Mouse (Mus musculus) heart, embryonic 15.5 days (tissue): ENCODE results near the gene Ccn2. TPM values are rescaled to one million over a fixed set of nuclear protein-coding genes. Genes with fewer than 3 reads are reported as not detected.

Source experiments
- ATAC-seq: fragments of 200-750 bp; cut with Nextera tagmentation; replicated peaks from 2 replicates; pipeline ENCODE4 v1.8.0; 2017; ENCODE audit warnings: low read depth, moderate TSS enrichment; ENCODE audit not compliant: insufficient number of reproducible peaks, insufficient read depth, low FRiP score
- H3K27ac ChIP-seq: fragments of 300-500 bp; sonication (generic); 2 replicates; pipeline ENCODE4 v1.5.1; 2015; ENCODE audit warnings: mild to moderate bottlenecking, inconsistent platforms
- H3K27me3 ChIP-seq: fragments of 300-500 bp; sonication (generic); 2 replicates; pipeline ENCODE4 v1.6.1; 2015; ENCODE audit warnings: inconsistent platforms
- H3K36me3 ChIP-seq: fragments of 300-500 bp; sonication (generic); 2 replicates; pipeline ENCODE4 v1.6.1; 2015; ENCODE audit warnings: mild to moderate bottlenecking, inconsistent platforms
- H3K4me1 ChIP-seq: fragments of 300-500 bp; sonication (generic); replicated peaks from 2 replicates; pipeline ENCODE4 v1.6.1; 2015; ENCODE audit warnings: inconsistent platforms
- H3K4me2 ChIP-seq: fragments of 300-500 bp; sonication (generic); 2 replicates; pipeline ENCODE4 v1.6.1; 2015; ENCODE audit warnings: inconsistent platforms, mild to moderate bottlenecking, moderate library complexity
- H3K4me3 ChIP-seq: fragments of 300-500 bp; sonication (generic); 2 replicates; pipeline ENCODE4 v1.5.1; 2015; ENCODE audit warnings: mild to moderate bottlenecking, inconsistent platforms
- H3K9ac ChIP-seq: fragments of 300-500 bp; sonication (generic); 2 replicates; pipeline ENCODE4 v1.6.1; 2015; ENCODE audit warnings: mild to moderate bottlenecking, inconsistent platforms
- H3K9me3 ChIP-seq: fragments of 300-500 bp; sonication (generic); replicated peaks from 2 replicates; pipeline ENCODE4 v1.6.1; 2016; ENCODE audit warnings: inconsistent platforms
- WGBS: fragments of 180-500 bp; shearing (Covaris S2); methylation state at CpG from one replicate; pipeline ENCODE4 v1.1.7; 2015; ENCODE audit warnings: mixed read lengths; 5-methylcytosine and 5-hydroxymethylcytosine counted together
- polyA plus RNA-seq: library from polyadenylated mRNA; unstranded; fragments of >200 nt; fragmentation: Nextera tagmentation; extraction: Ambion mirVana; gene quantifications from 2 replicates; pipeline ENCODE4 v1.2.1, GENCODE M21; 2015

Gene Ccn2
- polyA plus RNA-seq, 1 experiment from 2014 or later: 29.4 TPM

DNA sequence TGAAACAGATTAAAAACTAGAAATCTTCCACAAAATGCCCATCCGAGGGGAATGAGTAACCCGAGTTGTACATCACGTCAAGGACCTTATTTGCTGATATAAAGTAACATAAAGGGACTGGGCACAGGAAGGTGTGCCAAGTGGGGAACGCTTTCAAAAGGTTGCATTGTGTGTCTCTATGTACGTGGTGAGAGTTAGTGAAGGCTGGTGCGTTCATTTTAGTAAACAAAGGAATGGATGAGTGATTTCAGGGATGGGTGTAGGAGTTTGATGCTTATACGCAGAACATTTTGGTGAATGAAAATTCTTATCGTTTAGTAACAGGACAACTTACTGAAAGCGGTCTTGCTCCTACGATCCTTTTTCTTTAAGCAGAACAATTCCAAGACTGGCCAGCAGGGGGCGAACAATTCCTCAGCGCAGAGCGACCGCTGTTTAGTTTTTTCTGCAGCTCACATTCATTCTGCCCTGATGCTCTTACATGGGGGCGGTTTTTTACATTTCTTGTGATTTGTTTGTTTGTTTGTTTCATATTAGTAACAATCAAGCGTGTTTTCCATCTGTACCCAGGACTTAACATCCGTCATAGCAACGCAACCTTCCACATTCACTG lies 35.3 kb downstream of the Ccn2 start:
- no peaks in the 10 kb centered on the region for H3K9me3 ChIP-seq
- H3K4me2 ChIP-seq: peak overlapping the region; percentile 14; the same call in 1 of the 2 replicates
- ATAC-seq: no peak
- WGBS: 23% methylated on average over 18 of the region's 18 CpGs
- H3K27ac ChIP-seq: no peak overlapping the region
- H3K27me3 ChIP-seq: no peaks in the 10 kb centered on the region
- H3K36me3 ChIP-seq: no peaks in the 10 kb centered on the region
- no peak overlapping the region for H3K9ac ChIP-seq
- H3K4me1 ChIP-seq: peaks cover 13% of the 10 kb centered on the region
- no peak overlapping the region for H3K4me3 ChIP-seq

DNA sequence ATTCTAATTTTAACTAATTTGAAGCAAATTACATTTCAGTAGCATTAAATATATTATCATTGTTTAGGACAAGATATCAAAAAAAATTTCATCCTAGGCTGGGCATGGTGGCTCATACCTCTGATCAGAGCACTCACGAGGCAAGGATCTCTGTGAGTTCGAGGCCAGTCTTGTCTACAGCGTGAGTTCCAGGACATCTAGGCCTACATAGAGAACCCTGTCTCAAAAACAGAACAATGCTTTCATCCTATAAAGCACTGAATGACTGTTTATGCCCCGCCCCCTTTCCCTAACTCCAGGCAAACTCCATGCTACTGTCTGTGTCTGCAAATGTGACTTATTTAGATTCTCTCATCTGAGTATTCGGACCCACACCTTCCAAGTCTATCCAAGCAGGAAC lies 35.9 kb downstream of the Ccn2 start:
- Histone ChIP-seq H3K27me3 (no peaks in the 10 kb centered on the region), H3K9ac (no peak overlapping the region), H3K27ac (no peak overlapping the region), H3K4me3 (no peak overlapping the region), H3K4me1 (peaks cover 18% of the 10 kb centered on the region), H3K4me2 (no peak overlapping the region), H3K9me3 (no peaks in the 10 kb centered on the region), H3K36me3 (no peaks in the 10 kb centered on the region)
- 90% methylated on average over 5 of the region's 5 CpGs for WGBS
- ATAC-seq: no peak

DNA sequence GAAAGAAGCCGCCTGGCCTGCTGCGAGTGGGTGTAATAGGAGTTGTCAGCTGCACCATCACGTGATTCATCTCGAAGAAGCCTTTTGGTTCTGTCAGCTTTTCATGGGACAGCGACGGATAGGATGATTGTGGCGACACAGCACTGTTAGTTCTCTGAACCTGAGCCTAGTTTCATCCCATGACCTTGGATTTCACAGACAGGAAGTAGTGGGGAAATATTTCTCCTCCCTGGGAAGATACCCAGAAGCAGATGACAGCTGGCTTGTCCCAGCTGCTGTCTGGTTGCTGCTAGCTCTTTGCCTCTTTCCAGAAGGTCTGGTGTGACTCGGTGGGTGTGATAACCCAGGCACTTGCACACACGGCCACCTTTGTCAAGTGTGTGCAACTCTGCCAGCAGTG lies 39.0 kb downstream of the Ccn2 start:
- ATAC-seq: no peak
- H3K4me2 ChIP-seq: no peak overlapping the region
- no peaks in the 10 kb centered on the region for H3K36me3 ChIP-seq
- no peak overlapping the region for H3K9ac ChIP-seq
- no peaks in the 10 kb centered on the region for H3K27me3 ChIP-seq
- peaks cover 25% of the 10 kb centered on the region for H3K4me1 ChIP-seq
- peak overlapping the region; percentile 40 for H3K27ac ChIP-seq
- H3K9me3 ChIP-seq: no peaks in the 10 kb centered on the region
- no peak overlapping the region for H3K4me3 ChIP-seq
- WGBS: 51% methylated on average over 9 of the region's 9 CpGs

DNA sequence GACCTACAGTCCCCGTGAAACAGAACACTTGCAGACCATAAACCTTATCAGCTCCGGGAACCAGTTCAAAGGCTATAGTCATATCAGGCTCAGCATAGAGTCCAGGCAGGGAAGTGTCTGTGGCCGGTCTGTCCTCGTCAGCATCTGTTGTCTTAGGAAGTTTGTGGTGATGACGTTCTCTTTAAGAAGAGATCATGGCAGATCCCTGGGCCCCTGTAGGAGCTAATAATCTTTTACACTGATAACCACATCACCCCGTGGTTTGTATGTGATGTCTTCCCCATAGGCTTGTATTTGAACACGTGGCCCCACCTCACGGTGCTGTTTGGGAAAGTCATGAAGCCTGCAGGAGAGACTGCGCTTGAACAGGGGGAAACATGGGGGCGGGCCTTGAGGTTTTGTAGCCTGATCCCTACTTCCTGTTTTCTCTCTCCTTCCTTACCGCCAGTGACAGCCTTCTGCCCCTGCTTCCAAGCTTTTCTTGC lies 40.1 kb downstream of the Ccn2 start:
- H3K4me1 ChIP-seq: peaks cover 25% of the 10 kb centered on the region
- ATAC-seq: no peak; the same call in 1 of the 2 replicates
- H3K27me3 ChIP-seq: no peaks in the 10 kb centered on the region
- H3K4me3 ChIP-seq: no peak overlapping the region
- peak overlapping the region; percentile 40 for H3K27ac ChIP-seq
- H3K9ac ChIP-seq: no peak overlapping the region
- no peaks in the 10 kb centered on the region for H3K9me3 ChIP-seq
- no peak overlapping the region for H3K4me2 ChIP-seq
- WGBS: 29% methylated on average over 11 of the region's 11 CpGs
- no peaks in the 10 kb centered on the region for H3K36me3 ChIP-seq

DNA sequence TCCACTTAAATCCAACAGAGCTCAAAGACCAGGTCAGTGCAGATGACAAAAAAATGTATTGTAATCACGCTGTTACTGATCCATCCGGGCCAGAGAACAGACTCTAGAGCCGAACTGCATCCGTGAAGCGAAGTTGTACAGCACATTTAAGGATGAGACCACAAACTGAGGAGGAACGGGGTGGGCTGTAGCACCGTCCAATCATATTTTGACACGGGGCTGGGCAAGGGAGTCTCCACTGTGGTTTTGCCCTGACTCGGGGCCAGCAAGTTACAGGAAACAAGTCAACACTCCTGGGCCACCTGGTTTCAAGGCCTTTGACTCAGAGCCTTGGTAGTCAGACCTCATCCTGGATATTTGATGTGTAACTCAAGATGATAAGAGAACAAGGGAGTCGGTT lies 40.6 kb downstream of the Ccn2 start:
- Histone ChIP-seq H3K27ac (peak overlapping the region; percentile 40), H3K4me1 (peaks cover 25% of the 10 kb centered on the region), H3K9me3 (no peaks in the 10 kb centered on the region), H3K27me3 (no peaks in the 10 kb centered on the region), H3K36me3 (no peaks in the 10 kb centered on the region), H3K9ac (no peak overlapping the region), H3K4me2 (no peak overlapping the region), H3K4me3 (no peak overlapping the region)
- WGBS: 77% methylated on average over 10 of the region's 10 CpGs
- ATAC-seq: no peak; the same call in 1 of the 2 replicates

DNA sequence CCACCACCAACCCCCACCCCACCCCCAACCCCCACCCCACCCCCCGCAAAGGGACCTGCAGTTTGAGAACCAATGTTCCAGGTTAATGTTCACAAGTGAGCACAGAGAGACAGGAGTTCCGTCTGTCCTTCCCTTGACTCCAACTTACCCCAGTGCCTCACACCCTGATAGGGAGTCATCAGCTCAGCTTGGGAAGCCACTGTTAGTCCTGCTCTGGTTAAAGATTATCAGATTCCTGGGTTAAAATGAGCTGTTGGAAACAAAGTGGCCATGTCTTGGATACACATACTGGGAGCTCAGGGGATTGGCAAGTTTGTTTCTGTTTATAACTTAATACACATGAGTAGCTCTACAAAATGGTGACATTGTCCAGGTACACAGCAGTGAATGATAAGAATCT lies 41.7 kb downstream of the Ccn2 start:
- ATAC-seq: no peak
- Histone ChIP-seq H3K27me3 (no peaks in the 10 kb centered on the region), H3K36me3 (no peaks in the 10 kb centered on the region), H3K9ac (no peak overlapping the region), H3K27ac (no peak overlapping the region), H3K4me3 (no peak overlapping the region), H3K9me3 (no peaks in the 10 kb centered on the region), H3K4me1 (peaks cover 25% of the 10 kb centered on the region), H3K4me2 (no peak overlapping the region)
- WGBS: 79% methylated on average over 2 of the region's 2 CpGs

DNA sequence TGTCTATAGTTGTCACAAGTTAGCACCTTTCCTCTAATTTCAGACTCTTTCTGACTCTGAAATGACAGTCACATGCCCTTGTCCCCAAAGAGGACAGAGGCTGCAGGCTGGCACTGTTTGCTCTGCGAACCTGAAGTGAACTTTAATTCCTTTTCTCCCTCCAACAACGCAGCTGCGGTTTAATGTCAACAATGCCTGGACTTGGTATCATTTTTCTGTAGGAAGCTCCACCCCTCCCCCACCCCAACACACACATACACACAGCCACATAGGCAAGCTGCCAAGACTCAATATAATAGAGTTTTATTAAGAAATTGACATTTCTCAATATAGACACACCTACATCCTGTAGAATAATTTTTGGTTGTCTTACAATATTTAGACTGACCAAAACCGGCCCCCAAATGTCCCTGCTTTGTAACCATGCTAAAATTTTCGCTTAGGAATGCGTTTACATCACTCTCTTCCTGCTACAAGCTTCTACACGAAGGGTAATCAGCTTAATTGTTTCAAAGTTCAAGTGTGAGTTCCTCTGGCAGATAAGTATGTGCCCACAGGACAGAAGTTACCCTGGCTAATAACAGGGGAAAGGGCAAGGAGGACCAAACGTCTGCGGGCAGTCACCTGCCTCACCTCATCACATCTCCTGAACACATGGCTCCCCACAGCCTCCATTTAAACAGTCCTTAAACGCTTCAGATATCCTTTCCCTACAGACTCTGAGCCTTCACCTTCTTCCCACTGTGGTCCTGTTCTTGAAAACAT lies 43.2 kb downstream of the Ccn2 start:
- ATAC-seq: no peak
- no peaks in the 10 kb centered on the region for H3K27me3 ChIP-seq
- H3K9ac ChIP-seq: no peak overlapping the region
- H3K4me3 ChIP-seq: no peak overlapping the region
- H3K9me3 ChIP-seq: no peaks in the 10 kb centered on the region
- H3K4me2 ChIP-seq: no peak overlapping the region
- H3K4me1 ChIP-seq: peaks cover 25% of the 10 kb centered on the region
- H3K27ac ChIP-seq: no peak overlapping the region
- H3K36me3 ChIP-seq: no peaks in the 10 kb centered on the region
- WGBS: 34% methylated on average over 10 of the region's 10 CpGs

DNA sequence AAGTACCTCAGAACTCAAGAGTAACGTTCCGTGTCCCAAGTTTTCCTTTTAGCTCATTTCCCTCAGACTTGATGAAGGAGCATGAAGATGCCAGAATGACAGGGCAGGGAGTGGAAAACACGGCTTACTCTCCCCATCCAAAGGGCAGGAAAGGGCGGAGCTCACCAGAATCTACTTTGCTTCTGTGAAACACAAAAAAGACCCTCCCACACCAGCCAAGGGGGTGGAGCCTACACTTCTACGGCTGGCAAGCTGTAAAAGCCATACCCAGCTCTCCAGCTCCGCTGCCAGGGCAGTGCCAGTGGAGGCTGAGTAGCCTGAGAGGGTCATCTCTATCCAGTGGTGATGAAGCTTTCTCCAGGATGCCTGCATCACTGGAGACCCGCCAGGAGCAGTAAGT lies 44.4 kb downstream of the Ccn2 start:
- Histone ChIP-seq H3K27me3 (no peaks in the 10 kb centered on the region), H3K9ac (no peak overlapping the region), H3K4me2 (no peak overlapping the region), H3K9me3 (no peaks in the 10 kb centered on the region), H3K4me1 (peaks cover 22% of the 10 kb centered on the region), H3K27ac (no peak overlapping the region), H3K36me3 (no peaks in the 10 kb centered on the region), H3K4me3 (no peak overlapping the region)
- WGBS: 60% methylated on average over 7 of the region's 7 CpGs
- ATAC-seq: no peak

DNA sequence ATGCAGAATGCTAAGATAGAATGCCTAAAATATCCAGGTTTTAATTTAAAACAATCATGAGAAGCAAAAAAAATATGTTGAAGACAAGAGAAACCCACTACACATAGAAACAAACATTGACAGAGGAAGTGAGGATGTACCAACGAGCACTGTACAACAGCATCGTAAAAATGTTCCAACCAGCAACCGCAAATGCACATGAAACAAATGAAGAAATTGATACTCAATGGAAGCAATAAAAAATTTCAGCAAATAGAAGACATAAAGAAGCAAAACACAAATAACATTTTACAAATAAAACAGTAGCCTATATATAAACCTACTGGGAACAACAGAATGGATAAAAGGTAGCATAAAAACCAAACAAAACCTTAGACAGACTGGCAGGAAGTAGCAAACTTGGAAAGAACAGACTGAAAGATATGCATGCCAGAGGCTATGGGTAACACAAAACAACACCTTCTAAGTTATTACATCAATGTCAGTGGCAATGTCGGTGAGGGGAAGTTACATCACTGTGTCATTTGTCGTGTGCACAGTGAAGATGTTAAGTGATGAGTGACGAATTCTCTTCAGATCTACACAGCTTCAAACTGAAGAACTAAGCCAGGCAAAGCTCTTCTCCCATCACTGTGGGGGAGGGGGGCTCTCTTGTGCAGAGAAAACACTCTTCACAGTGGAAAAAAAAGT lies 45.1 kb downstream of the Ccn2 start:
- Histone ChIP-seq H3K27ac (no peak overlapping the region), H3K9me3 (no peaks in the 10 kb centered on the region), H3K4me3 (no peak overlapping the region), H3K4me1 (peaks cover 14% of the 10 kb centered on the region), H3K27me3 (no peaks in the 10 kb centered on the region), H3K36me3 (no peaks in the 10 kb centered on the region), H3K4me2 (no peak overlapping the region), H3K9ac (no peak overlapping the region)
- no peak for ATAC-seq
- WGBS: 58% methylated on average over 6 of the region's 6 CpGs

DNA sequence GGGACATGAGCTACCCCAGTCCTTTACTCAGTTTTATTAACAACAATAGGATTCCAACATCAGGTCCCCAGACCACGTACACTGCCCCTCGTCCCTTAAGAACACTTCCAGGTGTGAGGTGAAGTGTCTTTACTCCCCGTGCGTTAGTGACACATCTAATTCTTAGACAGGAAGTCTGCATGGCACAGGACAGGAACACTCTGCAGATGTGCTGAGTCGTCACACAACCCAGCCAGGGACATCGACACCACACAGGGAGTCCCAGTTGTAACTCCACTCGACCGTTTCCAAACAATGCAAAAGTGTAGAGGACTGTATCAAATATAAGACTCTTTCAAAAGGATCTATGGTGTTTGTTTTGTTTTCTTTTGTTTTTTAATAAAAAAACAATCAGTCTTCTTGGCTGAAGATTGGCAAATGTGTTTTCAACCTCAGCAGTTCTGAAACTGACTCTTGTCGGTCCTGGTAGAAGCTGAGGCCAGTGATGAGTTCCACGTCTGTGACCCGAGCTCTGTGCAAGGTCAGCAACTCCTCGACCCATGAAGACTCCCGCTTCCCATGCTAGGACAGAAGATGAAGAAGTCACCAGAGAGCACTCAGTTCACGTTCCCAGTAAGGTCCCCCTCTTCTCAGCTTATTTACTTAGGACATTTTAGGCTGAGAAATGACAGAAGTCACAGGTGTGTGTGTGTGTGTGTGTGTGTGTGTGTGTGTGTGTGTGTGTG lies 46.3 kb downstream of the Ccn2 start:
- Histone ChIP-seq H3K9ac (no peak overlapping the region), H3K36me3 (no peaks in the 10 kb centered on the region), H3K4me1 (peaks cover 7% of the 10 kb centered on the region), H3K4me3 (no peak overlapping the region), H3K27me3 (no peaks in the 10 kb centered on the region), H3K27ac (no peak overlapping the region), H3K9me3 (no peaks in the 10 kb centered on the region), H3K4me2 (no peak overlapping the region)
- no peak for ATAC-seq
- WGBS: 60% methylated on average over 14 of the region's 14 CpGs
